In genomic region chr10:69967994-69968393, GRCm38 (mm10) we compare ENCODE assay signal across 19 mouse cellular contexts.
"Had no signal": no experiment of that assay in that cellular context is flagged by ENCODE, and none has a peak within 500 bp of the region (broad histone marks: within the 10 kb centered on the region; RNA-seq: fewer than 3 reads in every experiment).

No protein-coding gene starts in this region.

- H3K4me3 ChIP-seq: left cerebral cortex, adult 2 months; megakaryocyte, embryonic 14.5 days; midbrain, embryonic 12.5 days; midbrain, embryonic 15.5 days; neural tube, embryonic 12.5 days; neural tube, embryonic 15.5 days; stomach, embryonic 15.5 days had no signal

- H3K36me3 ChIP-seq: midbrain, embryonic 15.5 days; stomach, embryonic 15.5 days had no signal

- H3K27me3 ChIP-seq: megakaryocyte, embryonic 14.5 days; midbrain, embryonic 12.5 days; midbrain, embryonic 15.5 days; neural tube, embryonic 12.5 days; neural tube, embryonic 15.5 days; stomach, embryonic 15.5 days had no signal

- H3K9me3 ChIP-seq: megakaryocyte, embryonic 14.5 days; midbrain, embryonic 12.5 days; midbrain, embryonic 15.5 days; neural tube, embryonic 12.5 days; neural tube, embryonic 15.5 days; stomach, embryonic 15.5 days had no signal

- ATAC-seq: inflammation-experienced regulatory T-cells, adult 6 months; intestine, embryonic 16.5 days; lung, postnatal 0 days; midbrain, embryonic 15.5 days had no signal

- H3K4me2 ChIP-seq: lung, embryonic 14.5 days; midbrain, embryonic 12.5 days; midbrain, embryonic 15.5 days; neural tube, embryonic 12.5 days; neural tube, embryonic 15.5 days; stomach, embryonic 15.5 days had no signal

- DNase-seq: kidney, adult 18-20 months; kidney, postnatal 25 days; layer of hippocampus, postnatal 36 days; lung, embryonic 14.5 days; lung, postnatal 36 days; right cerebral cortex, postnatal 25 days; spleen, adult 18-20 months; thymus, postnatal 25 days had no signal

- H3K27ac ChIP-seq: hindbrain, postnatal 0 days; left cerebral cortex, adult 2 months; midbrain, embryonic 12.5 days; midbrain, embryonic 15.5 days; neural tube, embryonic 12.5 days; neural tube, embryonic 15.5 days; stomach, embryonic 15.5 days had no signal

- H3K9ac ChIP-seq: lung, embryonic 14.5 days; midbrain, embryonic 12.5 days; midbrain, embryonic 15.5 days; neural tube, embryonic 12.5 days; neural tube, embryonic 15.5 days; stomach, embryonic 15.5 days had no signal

- H3K4me1 ChIP-seq: midbrain, embryonic 12.5 days; midbrain, embryonic 15.5 days; neural tube, embryonic 12.5 days; neural tube, embryonic 15.5 days; stomach, embryonic 15.5 days had no signal
